Comparison of ENCODE assay signal across 7 mouse cellular contexts in the genomic region with DNA sequence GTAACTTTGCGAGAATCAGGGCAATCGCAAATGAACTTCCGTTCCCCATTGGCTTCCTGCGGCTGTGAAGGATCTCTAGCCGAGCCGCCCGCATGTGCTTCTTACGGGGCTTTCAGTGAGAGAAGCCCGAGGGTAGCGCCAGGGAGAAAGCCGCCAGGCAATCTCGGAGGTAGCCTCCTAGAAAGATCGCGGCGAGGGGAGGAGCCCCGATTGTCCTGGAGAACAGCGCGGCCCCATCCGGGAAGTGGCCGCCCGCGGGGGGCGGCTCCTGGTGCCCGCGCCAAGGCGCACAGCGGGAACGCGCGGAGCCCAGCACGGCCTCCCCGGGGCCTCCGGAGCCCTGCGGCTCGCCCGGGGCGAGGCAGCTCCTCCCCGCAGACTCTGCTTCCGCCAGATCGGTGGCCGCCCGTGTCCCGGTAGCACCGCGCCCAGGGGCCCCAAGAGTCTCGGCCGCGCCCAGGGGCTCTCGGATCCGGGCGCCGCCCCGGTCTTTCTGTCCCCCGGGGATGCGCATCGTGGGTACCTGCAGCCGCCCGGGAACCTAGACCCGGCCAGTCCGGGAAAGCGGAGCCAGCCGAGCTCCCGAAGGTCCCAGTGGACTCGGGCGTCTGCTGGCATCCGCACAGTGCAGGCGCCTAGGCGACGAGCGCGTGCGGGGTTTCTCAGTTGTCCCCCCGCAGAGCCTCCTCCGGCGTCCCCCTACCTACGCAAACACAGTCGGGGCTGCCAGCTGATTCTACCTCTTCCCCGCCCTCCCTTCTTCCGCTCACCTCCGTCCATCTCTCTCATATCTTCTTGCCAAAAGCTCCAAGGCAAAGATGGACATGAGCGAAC.
DNase-seq lines count a peak whose midpoint lies in the region; ATAC-seq and TF ChIP-seq lines count a peak whose summit lies in the region.

No protein-coding gene starts in this region.

- H3K36me3 ChIP-seq in midbrain, embryonic 11.5 days (ENCODE audit: control insufficient read depth, insufficient read depth, low read length) = no peaks in the 10 kb centered on the region
- H3K36me3 ChIP-seq in small intestine, adult 2 months (ENCODE audit: control insufficient read depth, insufficient read depth, low read length) = no peaks in the 10 kb centered on the region

- peak overlapping the region; percentile 79 for H3K9ac ChIP-seq in midbrain, embryonic 11.5 days (ENCODE audit: low read length)

- H3K4me3 ChIP-seq in midbrain, embryonic 11.5 days (ENCODE audit: low read depth, low read length) = peak overlapping the region; percentile 63
- peak overlapping the region; percentile 70 for H3K4me3 ChIP-seq in small intestine, adult 2 months (ENCODE audit: low read depth, low read length)

- no peak; the same call in 1 of the 2 replicates for TF ChIP-seq POLR2A in small intestine, adult 2 months (IDR thresholded peaks at IDR 0.05; ENCODE audit: low read depth, low read length)

- H3K4me2 ChIP-seq in midbrain, embryonic 11.5 days = peak overlapping the region; percentile 94

- no peak for TF ChIP-seq CTCF in small intestine, adult 2 months (IDR thresholded peaks at IDR 0.05; ENCODE audit: extremely low read depth, insufficient read length, insufficient replicate concordance, low read depth, low read length)

- no peaks in the 10 kb centered on the region for H3K9me3 ChIP-seq in midbrain, embryonic 11.5 days (ENCODE audit: control insufficient read depth, low read length)

- peak; percentile 93 for DNase-seq in adrenal gland, adult 2 months
- DNase-seq in embryo, embryonic 11.5 days (ENCODE audit: low read depth, low spot score) = peak; percentile 59
- DNase-seq in kidney, adult 11 months = peak; percentile 62
- DNase-seq in left cerebral cortex, postnatal 4 days = peak; percentile 58
- peak; percentile 97 for DNase-seq in midbrain, embryonic 11.5 days (ENCODE audit: low spot score, missing footprints)

- H3K27me3 ChIP-seq in midbrain, embryonic 11.5 days (ENCODE audit: control insufficient read depth, insufficient read depth, low read length) = no peaks in the 10 kb centered on the region
- no peaks in the 10 kb centered on the region; the same call in 1 of the 2 replicates for H3K27me3 ChIP-seq in small intestine, adult 2 months (ENCODE audit: control insufficient read depth, insufficient read depth, low read length)

- peaks cover 2% of the 10 kb centered on the region; the same call in 1 of the 2 replicates for H3K4me1 ChIP-seq in midbrain, embryonic 11.5 days (ENCODE audit: control insufficient read depth, insufficient read depth, low read length)
- H3K4me1 ChIP-seq in small intestine, adult 2 months (ENCODE audit: control insufficient read depth, insufficient read depth, insufficient read length, low read length) = peaks cover 3% of the 10 kb centered on the region

- peak; percentile 60 for ATAC-seq in granulocyte monocyte progenitor cell, adult 5-6 weeks (replicated peaks; ENCODE audit: poor library complexity, severe bottlenecking)
- peak; percentile 85 for ATAC-seq in midbrain, embryonic 11.5 days (ENCODE audit: low FRiP score)

- intact Hi-C loops in left cerebral cortex, postnatal 4 days (cut with DNase I) = loop anchor here (2.0 to 10.0 kb wide), 4 partner anchors 97 to 206 kb away; partner anchors contain the start of gene Bbx

- H3K27ac ChIP-seq in midbrain, embryonic 11.5 days (ENCODE audit: low read depth, low read length) = peak overlapping the region; percentile 40
- peak overlapping the region; percentile 3; the same call in 1 of the 2 replicates for H3K27ac ChIP-seq in small intestine, adult 2 months (ENCODE audit: insufficient read depth, low read depth, low read length)

- under 1% methylated on average over 70 of the region's 81 CpGs for WGBS in midbrain, embryonic 11.5 days
- WGBS in small intestine, adult 2 months = under 1% methylated on average over 81 of the region's 81 CpGs

Comparison
In these comparisons a context has a peak if more than half of its experiments do, and no peak if none do; other contexts are left out.
1. Peak in every context shown above with its lines: DNase-seq, ATAC-seq, H3K4me3 ChIP-seq and H3K27ac ChIP-seq.